Mouse (Mus musculus) common myeloid progenitor, adult 5-6 weeks (primary cell): ENCODE data around the gene Madcam1. TPM values are rescaled to one million over a fixed set of nuclear protein-coding genes. Genes with fewer than 3 reads are reported as not detected.
"Not testable (repeated sequence)": the region's sequence is repeated elsewhere in the genome, so short reads cannot be mapped to it uniquely, and the experiment has no call there.

Experiments
- ATAC-seq: replicated peaks from 2 replicates; pipeline ENCODE4 v1.8.0; 2016; ENCODE audit warnings: low read depth, mild to moderate bottlenecking, moderate TSS enrichment, inconsistent platforms; ENCODE audit not compliant: poor library complexity, severe bottlenecking
- total RNA-seq: library from RNA; stranded (forward); fragments of 200-1000, 187-1606 nt; gene quantifications from 2 replicates; pipeline ENCODE4 v1.2.3, GENCODE M21; 2017

Madcam1 gene
- total RNA-seq, 1 experiment from 2014 or later, result not detected

DNA sequence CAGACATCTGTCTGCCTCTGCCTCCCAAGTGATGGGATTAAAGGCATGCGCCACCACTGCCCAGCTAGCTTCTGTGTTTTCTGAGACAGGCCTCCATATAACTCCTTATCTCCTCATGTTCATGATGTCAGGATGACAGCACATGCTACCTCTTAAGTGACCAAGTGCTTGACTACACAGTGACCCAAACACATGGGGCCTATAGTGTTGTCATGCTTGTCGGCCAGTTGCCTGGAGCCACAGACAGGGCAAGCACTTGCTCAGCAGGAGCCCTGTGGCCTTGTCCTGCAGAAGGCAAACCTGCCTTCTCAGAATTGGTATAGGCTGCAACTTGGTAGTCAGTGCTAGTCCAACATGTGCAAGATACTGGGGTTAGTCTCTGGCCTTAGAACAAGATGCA, 21.9 kb downstream of the Madcam1 start:
- no peak for ATAC-seq

DNA sequence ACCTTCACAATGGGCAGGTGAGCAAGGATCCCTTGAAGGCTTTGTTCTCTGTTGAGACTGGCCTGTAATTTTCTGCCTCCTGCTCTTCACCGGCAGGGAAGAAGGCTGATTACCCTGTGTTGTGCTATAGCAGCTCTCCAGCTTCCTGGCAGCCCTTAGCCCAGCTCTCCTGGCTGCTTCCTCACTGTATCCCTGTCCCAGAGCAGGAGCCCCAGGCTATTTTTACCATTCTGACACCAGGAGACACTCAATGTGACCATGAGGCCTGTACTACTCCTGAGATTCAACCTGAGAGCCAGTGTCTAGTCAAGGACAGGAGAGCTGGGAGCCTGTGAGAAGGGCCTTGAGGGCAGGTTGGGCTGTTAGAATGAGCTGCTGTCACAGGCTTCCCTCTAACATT, 22.3 kb downstream of the Madcam1 start:
- no peak for ATAC-seq

DNA sequence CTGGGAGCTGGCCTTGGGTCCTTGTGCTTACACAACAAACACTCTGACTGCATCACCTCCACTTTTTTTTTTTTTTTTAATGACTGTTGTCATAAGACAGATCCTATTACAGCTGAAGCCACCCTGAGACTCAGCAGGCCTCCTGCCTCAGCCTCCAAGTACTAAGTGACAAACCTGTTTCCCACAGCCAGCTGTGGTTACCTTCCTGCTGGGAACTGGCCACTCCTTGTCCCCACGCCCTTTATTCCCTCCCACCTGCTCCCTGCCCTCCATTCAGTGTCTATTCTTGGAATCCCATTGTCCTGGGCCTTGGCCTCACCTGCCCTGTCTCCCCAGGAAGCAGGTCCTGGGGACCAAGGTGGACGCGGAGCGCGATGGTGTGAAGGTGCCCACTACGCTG, 23.2 kb downstream of the Madcam1 start:
- ATAC-seq, result no peak

DNA sequence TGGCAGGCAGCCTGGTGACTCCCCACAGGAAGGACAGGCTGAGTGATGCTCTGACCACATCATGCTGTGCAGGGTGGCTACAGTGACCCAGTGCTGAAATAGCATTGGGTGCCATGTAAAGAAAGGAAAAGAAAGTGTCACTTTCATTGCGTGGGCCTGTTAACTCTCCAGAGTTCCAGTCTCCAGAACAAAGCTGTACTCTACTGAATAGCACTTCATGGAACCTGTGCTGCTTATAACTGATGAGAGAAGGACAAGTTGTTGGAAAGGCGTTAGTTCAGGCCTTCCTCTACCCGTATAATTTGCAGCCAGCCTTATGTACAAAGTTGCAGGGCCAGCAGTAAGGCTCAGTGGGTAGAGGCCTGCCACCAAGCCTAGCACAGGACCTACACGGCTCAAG, 24.4 kb downstream of the Madcam1 start, which contains the start of gene Gzmm:
Gene Gzmm (plus strand): TSS at position 301 of the 400 bp plus-strand sequence.
- ATAC-seq, result no peak

DNA sequence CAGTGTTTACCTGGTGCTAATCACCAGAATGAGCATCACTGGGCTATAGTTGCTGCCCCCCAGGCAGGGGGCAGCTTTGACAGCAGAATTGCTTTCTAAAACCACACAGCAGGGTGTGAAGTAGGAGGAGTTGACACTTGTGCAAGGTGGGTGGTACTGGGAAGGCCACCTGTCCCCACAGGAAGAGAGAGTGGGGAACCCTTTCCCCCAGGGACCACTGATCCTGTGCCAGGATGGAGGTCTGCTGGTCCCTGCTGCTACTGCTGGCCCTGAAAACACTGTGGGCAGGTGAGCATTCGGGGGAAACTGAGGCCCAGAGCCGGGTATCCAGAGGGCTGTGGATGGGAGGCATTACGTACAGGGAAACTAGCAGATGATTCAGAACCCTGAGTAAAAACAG, 24.8 kb downstream of the Madcam1 start:
- ATAC-seq, result no peak

DNA sequence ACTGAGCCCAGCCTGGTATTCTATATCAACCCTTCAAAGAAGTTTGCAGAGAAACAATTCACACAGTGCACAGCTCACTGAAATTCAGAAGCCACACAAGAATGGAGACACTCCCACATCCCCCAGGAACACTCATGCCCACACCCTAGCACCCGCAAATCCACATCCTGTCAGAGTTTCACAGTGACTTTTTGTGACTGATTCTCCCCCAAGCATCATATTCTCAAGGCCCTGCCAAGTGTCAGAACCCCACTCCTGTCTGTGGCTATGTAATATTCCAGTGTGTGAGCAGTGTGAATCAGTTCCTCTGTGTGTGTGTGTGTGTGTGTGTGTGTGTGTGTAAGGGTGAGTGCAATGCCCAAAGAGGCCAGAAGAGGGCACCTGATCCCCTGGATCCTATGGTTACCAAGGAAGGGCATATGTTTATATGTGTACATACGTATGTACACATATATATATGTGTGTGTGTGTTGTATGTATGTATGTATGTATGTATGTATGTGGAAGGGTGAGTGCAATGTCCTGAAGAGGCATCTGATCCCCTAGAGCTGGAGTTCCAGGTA, 27.7 kb downstream of the Madcam1 start:
- no peak for ATAC-seq

DNA sequence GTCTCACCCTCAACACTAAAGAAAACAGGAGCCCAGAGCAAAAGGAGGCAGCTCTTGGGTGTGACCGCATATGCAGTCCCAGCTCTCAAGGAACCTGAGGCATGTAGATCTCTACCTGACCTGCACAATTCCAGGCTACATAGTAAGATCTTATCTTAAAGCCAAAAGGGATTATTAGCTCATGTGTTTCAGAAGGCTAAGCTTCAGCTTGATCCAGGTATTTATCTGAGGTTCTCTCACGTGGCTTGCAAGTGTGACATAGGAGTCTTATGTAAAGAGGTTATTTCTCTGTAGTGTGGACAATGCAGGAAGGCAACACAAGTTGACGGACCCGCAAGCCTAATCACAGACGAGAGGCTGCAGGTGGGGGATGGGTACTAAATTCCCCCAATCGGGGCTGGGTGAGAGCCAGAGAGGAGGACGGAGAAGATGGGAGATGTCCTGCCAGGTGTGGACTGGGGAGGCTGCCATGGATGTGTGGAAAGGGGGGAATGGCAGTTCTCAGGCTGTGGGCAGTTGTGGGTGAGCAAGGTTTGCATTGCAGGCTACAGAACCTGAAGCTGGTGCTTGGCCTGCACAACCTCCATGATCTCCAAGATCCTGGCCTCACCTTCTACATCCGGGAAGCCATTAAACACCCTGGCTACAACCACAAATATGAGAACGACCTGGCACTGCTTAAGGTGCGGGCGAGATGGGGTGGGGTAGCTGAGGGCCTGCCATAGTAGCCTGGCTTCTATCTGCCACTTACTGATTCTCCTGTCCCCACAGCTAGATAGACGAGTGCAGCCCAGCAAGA, 29.4 kb downstream of the Madcam1 start:
- ATAC-seq, result no peak

DNA sequence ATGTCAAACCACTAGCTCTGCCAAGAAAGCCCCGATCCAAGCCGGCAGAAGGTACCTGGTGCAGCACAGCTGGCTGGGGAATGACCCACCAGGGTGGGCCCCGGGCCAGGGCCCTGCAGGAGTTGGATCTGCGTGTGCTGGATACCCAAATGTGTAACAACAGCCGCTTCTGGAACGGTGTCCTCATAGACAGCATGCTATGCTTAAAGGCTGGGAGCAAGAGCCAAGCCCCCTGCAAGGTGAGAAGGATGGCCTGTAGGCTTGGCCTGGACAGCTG, 30.0 kb downstream of the Madcam1 start:
- ATAC-seq, result no peak

DNA sequence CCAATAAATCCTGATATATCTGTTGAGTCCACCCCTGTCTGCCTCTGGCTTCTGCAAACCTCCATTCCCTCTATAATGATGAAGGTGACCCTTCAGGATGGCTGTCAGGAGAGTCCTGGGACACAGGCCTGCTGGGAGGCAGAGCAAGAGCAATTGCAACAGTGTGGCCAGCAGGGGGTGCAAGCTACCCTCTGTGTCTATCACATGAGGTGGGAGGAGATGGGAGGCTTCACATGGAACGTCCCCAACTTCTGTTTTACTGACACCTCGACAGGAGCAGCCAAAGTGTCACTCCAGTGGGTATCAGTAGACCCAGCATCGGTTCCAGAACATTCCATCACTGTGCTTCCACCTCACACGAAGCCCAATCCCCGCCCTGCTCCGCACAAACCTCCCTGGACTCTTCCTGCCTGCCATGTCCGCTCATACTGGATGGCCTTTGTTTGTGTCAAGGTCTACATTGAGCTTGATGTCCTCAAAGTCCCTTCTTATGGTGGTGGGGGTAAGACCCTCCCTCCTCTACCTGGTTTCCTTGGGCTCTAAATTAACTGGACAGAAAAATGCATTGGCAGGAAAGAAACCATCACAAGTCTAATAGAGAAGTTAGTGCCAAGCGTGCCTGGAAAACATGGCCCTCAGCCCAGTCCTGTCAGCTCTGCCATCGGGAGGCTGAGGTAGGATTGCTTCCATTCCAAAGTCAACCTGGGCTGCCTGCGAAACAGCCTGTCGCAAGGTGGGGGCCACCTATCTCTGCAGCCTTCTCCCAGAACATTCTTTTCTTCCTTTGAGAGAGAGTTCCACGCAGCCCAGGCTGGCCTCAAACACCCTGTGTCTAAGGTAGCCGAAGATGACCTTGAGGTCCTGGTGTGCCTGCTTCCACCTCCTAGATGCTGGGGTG, 31.1 kb downstream of the Madcam1 start:
- ATAC-seq, result peak; percentile 92

DNA sequence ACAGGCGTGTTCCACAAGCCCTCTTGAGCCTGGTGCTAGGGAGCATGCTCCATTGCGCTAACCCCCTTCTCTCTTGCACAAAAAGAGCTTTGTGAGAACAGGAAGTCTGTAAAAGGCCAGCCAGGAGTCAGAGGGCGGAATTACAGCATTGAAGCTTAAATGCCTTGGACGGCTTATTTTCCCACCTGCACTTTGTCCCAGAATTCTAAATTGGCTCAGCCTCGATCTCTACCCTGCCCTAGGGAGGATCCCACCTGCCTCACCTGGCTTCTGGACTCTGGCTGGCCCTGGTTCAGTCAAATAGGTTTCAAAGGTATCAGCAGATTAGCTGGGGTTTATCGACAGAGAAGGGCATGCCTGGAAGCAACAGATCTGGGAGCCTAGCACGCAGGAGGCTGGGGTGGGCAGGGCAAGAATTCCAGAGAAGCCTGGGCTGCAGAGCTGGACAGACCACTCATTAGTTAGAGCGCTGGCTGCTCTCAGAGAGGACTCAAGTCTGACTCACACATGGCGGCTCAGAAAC, 31.8 kb downstream of the Madcam1 start:
- no peak; the same call in 1 of the 2 replicates for ATAC-seq

DNA sequence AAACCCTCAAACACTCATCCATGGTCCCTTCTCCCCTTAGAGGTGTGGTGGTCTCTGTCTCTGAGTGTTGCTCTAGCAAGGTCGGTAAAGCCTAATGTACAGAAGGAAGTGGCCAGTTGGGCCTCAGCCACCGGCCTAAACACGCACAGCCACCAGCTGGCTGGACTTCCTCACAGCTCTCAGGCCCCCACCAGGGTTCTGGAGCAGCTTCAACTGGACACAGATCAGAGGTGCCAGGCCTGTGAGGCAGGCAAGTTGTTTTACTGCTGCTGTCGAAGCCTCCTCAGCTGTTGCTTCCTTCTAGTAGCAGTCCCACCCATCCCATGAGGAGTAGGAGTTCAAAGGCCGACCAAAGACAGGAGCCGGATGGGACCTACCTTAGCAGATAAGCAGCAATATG, 33.6 kb downstream of the Madcam1 start:
- no peak for ATAC-seq

DNA sequence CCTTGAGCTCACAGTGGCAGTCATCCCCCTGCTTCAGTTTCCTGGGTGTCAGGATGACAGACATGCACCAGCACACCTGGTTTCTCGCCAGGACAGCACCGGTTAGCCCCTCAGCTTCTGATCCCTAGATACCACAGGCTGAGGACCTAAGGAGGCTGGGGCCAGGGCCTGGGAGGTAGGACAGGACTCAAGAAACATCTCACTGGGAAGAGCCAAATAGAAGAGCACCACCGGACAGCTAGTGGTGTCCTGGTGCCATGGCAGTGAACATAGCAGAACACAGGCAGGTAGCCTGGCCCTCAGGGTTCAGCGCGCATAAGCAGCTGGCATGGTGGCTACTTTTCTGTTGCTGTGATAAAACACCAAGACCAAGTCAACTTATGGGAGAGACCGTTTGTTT, 34.1 kb downstream of the Madcam1 start:
- ATAC-seq, result no peak

DNA sequence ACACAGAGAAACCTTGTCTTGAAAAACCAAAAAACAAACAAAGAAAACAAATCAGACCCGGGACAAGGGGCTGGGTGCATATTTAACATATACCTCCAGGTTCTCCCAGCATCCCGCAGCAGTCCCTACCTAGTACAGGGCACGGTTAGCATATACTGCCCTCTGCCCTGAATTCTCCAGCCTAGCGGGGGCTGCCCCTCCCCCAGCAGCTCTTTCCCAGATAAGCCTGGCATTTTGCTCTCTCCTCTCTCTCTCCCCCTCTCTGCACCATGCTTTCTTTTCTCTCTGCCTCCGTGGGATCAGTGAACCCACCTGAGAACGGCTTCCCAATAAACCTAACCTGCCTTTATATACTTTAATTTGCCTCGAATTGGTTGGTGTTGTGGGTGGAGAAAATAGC, 36.3 kb downstream of the Madcam1 start:
- ATAC-seq, result no peak

DNA sequence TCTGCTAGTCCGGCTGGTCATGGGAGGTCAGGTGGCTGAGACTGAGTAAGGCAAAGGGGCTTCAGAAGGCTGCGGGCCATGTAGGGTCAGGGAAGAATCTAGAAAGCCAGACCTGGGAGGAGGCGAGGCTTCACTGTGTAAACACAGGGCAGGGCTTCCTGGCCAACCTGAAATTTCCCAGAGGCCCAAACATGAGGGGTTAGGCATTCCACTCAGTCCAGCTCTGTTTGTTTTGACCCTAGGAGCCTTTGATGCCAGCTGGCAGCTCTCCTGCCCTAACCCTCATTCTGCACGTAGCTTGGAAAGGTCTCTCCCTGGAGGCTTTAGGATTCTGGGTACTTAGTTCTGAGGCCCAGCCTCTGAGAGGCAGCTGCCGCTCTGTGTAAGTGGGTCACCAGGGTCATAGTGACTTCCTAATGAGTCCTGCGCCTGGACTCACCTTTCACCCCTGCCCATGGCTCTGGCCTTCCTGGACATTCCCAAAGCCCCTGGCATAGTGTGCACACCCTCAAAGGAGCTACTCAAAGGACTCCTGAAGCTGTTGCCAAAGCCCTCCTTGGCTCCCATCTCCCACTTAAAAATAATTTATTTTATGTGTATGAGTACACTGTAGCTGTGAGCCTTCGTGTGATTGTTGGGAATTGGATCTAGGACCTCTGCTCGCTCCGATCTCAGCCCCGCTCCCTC, 37.2 kb downstream of the Madcam1 start:
- no peak for ATAC-seq

DNA sequence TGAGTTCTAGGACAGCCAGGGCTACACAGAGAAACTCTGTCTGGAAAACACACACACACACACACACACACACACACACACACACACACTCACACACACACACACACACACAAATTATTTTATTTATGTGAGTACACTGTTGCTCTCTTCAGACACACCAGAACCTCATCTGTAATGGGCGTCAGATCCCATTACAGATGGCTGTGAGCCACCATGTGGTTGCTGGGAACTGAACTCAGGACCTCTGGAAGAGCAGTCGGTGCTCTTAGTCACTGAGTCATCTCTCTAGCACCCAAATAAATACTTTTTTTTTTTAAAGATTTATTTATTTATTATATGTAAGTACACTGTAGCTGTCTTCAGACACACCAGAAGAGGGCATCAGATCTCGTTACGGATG, 38.6 kb downstream of the Madcam1 start:
- ATAC-seq, result not testable (repeated sequence)

DNA sequence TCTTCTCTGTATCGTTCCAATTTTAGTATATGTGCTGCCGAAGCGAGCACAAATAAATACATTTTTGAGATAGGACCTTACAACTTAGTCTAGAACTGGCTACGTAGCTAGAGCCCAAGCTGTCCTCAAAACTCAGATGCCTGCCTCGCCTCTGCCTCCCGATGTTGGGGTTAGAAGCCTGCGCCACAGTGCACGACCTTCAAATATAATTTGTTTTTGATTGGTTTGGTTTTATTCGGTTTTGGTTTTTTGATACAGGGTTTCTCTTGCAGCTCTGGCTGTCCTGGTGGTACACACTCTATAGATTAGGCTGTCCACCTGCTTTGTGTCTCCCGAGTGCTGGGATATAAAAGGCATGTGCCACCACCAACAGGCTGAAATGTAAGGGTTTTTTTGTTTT, 39.2 kb downstream of the Madcam1 start:
- ATAC-seq, result no peak

DNA sequence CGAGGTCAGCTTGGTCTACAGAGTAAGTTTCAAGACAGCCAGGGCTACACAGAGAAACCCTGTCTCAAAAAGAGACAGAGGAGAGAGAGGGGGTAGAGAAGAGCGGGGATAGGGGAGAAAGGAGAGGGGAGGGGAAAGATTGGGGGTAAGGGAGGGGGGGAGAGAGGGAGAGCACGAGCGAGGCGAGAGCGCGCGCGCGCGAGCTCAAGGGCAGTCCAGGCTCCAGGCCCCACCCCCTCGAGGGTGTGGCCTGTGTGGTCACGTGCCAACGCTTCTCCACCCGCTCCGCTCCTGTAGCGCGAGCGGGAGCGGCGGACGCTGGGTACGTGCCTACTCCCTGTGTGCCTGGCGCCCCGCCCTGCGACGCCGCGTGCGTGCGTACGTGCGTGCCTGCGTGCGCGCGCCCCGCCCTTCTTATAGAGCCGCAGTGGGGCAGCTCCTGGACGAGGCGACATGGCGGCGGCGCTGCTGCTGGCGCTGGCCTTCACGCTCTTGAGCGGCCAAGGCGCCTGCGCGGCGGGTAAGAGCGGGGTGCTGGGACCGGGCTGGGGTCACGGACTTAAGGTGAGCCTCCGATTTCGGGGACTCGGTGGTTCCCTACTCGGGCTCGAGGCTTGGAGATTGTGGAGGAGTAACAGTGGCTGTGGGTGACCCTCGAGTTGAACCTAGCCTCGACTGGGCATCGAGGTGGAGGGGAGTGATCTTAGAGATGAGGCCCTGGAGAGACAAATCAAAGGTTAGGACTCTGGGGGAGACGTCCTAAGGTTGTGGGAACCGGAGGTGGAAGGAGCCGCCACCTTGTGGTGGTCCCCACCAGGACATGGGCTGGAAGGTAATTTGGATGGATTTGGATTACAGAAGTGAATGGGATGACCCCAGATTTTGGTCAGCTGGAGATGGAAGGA, 40.0 kb downstream of the Madcam1 start, which contains the start of gene Bsg:
Gene Bsg (plus strand): TSS at position 427 of the 905 bp plus-strand sequence.
- peak; percentile 94 for ATAC-seq

DNA sequence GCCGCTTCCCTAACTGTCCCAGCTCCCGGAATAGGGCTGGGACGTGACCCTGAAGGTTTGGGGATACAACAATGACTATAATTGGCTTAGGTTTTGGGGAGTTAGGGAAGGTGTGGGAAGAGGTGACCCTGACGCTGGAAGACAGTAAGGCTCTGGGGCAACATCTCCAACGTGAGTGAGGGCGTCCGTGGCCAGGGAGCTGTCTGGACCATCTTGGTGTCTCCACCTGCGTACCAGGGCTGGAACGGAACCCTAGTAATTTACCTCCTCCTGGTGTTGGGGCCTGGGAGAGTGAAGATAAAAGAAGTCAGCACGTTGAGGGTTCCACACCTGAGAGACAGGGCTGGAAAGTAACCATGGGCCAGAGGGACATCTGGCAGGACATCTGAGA, 40.6 kb downstream of the Madcam1 start:
- ATAC-seq, result no peak

DNA sequence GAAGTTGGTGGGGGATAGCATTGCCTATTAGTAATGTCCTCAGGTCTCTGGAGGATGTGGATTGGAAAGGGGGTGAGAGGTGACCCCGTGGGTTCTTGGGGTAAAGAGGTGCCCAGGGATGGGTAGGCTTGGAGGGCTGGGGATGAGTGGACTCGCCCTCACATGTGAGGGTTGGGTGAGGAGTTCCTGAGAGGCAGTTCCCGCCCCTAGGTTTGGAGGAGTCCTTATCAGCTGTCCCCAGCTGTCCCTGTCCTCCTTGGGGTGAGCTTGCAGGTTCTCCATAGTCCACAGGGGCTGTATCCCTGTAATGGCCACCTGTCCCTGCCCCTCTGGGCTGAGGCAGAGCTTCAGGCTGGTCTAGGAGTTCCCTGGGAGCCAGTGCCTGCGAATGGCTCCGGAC, 41.6 kb downstream of the Madcam1 start:
- peak; percentile 54 for ATAC-seq
